Mouse (Mus musculus): ENCODE measurements around the gene Nol4l.

The Nol4l gene

GRCm38 (mm10) chr2:153445137-153446016, 84.4 kb downstream of the Nol4l start:
- in situ Hi-C loops (cut with MboI, MseI): no loop called here

GRCm38 (mm10) chr2:153444254-153445136, 85.3 kb downstream of the Nol4l start:
- in situ Hi-C loops (cut with MboI, MseI): no loop called here

- in situ Hi-C loops (cut with MboI, MseI): no loop called here
Observed at GRCm38 (mm10) chr2:153443434-153444240, 86.1 kb downstream of the Nol4l start.

- in situ Hi-C loops (cut with MboI, MseI): no loop called here
Observed at GRCm38 (mm10) chr2:153442720-153443119, 87.1 kb downstream of the Nol4l start.

GRCm38 (mm10) chr2:153441228-153441627, 88.5 kb downstream of the Nol4l start:
- in situ Hi-C loops (cut with MboI, MseI): no loop called here

GRCm38 (mm10) chr2:153440755-153441154, 89.0 kb downstream of the Nol4l start:
- in situ Hi-C loops (cut with MboI, MseI): no loop called here

- in situ Hi-C loops (cut with MboI, MseI): no loop called here
Observed at GRCm38 (mm10) chr2:153437306-153437659, 92.5 kb downstream of the Nol4l start.

- in situ Hi-C loops (cut with MboI, MseI): no loop called here
Observed at GRCm38 (mm10) chr2:153436641-153437305, 93.0 kb downstream of the Nol4l start.

GRCm38 (mm10) chr2:153434880-153435831, 94.6 kb downstream of the Nol4l start:
- in situ Hi-C loops (cut with MboI, MseI): no loop called here

- in situ Hi-C loops (cut with MboI, MseI): no loop called here
Observed at GRCm38 (mm10) chr2:153433859-153434258, 95.9 kb downstream of the Nol4l start.

GRCm38 (mm10) chr2:153432492-153432891, 97.3 kb downstream of the Nol4l start:
- in situ Hi-C loops (cut with MboI, MseI): no loop called here

GRCm38 (mm10) chr2:153430571-153430970, 99.2 kb downstream of the Nol4l start:
- in situ Hi-C loops (cut with MboI, MseI): no loop called here

- in situ Hi-C loops (cut with MboI, MseI): no loop called here
Observed at GRCm38 (mm10) chr2:153428485-153428884, 101.3 kb downstream of the Nol4l start.

- in situ Hi-C loops (cut with MboI, MseI): no loop called here
Observed at GRCm38 (mm10) chr2:153426931-153427330, 102.8 kb downstream of the Nol4l start.

- in situ Hi-C loops (cut with MboI, MseI): no loop called here
Observed at GRCm38 (mm10) chr2:153425998-153426670, 103.6 kb downstream of the Nol4l start.

GRCm38 (mm10) chr2:153425124-153425844, 104.5 kb downstream of the Nol4l start:
- in situ Hi-C loops (cut with MboI, MseI): no loop called here

- in situ Hi-C loops (cut with MboI, MseI): no loop called here
Observed at GRCm38 (mm10) chr2:153424557-153424956, 105.2 kb downstream of the Nol4l start.

GRCm38 (mm10) chr2:153423113-153423512, 106.7 kb downstream of the Nol4l start:
- in situ Hi-C loops (cut with MboI, MseI): no loop called here

- in situ Hi-C loops (cut with MboI, MseI): no loop called here
Observed at GRCm38 (mm10) chr2:153422051-153422450, 107.7 kb downstream of the Nol4l start.

Measured in regulatory T cell (primary cell).